Mouse (Mus musculus) T-helper 1 cell (primary cell): Measurements from ENCODE around the gene Olfr1339.

ENCODE experiments used
- in situ Hi-C: fragments of 300-600 bp; cut with MboI, MseI; formaldehyde crosslinking; loops from one replicate; pipeline ENCODE4 v1.15.1; 2025; ENCODE audit warnings: high pct_unique_total_duplicates

Olfr1339 gene

GRCm38 (mm10) chr4:118731875-118732274 lies at the start of gene Olfr1339:
Gene Olfr1339, plus strand, starts transcription at chr4:118732175.
- in situ Hi-C loops = no loop called here

GRCm38 (mm10) chr4:118687086-118687485 lies 44.9 kb upstream of the Olfr1339 start:
- in situ Hi-C loops = no loop called here

GRCm38 (mm10) chr4:118692412-118692973 lies 39.5 kb upstream of the Olfr1339 start, which contains the start of gene Olfr1342:
Gene Olfr1342, minus strand, starts transcription at chr4:118692756.
- in situ Hi-C loops = no loop called here

GRCm38 (mm10) chr4:118693812-118694211 lies 38.2 kb upstream of the Olfr1339 start:
- in situ Hi-C loops = no loop called here

GRCm38 (mm10) chr4:118703223-118703622 lies 28.8 kb upstream of the Olfr1339 start, which contains the start of gene Olfr1341:
Gene Olfr1341, plus strand, starts transcription at chr4:118703523.
- in situ Hi-C loops = no loop called here

GRCm38 (mm10) chr4:118708086-118708485 lies 23.9 kb upstream of the Olfr1339 start:
- in situ Hi-C loops = no loop called here

- in situ Hi-C loops = no loop called here
Observed at GRCm38 (mm10) chr4:118711656-118712055, 20.3 kb upstream of the Olfr1339 start.

- in situ Hi-C loops = no loop called here
Observed at GRCm38 (mm10) chr4:118719838-118720237, 12.1 kb upstream of the Olfr1339 start, which contains the start of gene Olfr1340. Gene Olfr1340, plus strand, starts transcription at chr4:118720138.

- in situ Hi-C loops = no loop called here
Observed at GRCm38 (mm10) chr4:118721742-118722483, 10.1 kb upstream of the Olfr1339 start.

GRCm38 (mm10) chr4:118739574-118739973 lies 7.6 kb downstream of the Olfr1339 start:
- in situ Hi-C loops = no loop called here

- in situ Hi-C loops = no loop called here
Observed at GRCm38 (mm10) chr4:118740988-118741698, 9.2 kb downstream of the Olfr1339 start.

GRCm38 (mm10) chr4:118741881-118742280 lies 9.9 kb downstream of the Olfr1339 start:
- in situ Hi-C loops = no loop called here

- in situ Hi-C loops = no loop called here
Observed at GRCm38 (mm10) chr4:118758637-118759036, 26.7 kb downstream of the Olfr1339 start, which contains the start of gene Olfr1338. Gene Olfr1338, minus strand, starts transcription at chr4:118758737.

- in situ Hi-C loops = no loop called here
Observed at GRCm38 (mm10) chr4:118782486-118782885, 50.5 kb downstream of the Olfr1339 start, which contains the start of gene Olfr1337. Gene Olfr1337, minus strand, starts transcription at chr4:118782586.
